Mouse (Mus musculus): Measurements from ENCODE around the gene Mex3d. TPM values are rescaled to one million over a fixed set of nuclear protein-coding genes. Genes with fewer than 3 reads are reported as not detected.
A peak's percentile ranks its signal among the peaks of the same experiment; 100 is the strongest.

Gene Mex3d
- polyA plus RNA-seq, 1 experiment from 2014 or later, result 22.7 TPM

DNA sequence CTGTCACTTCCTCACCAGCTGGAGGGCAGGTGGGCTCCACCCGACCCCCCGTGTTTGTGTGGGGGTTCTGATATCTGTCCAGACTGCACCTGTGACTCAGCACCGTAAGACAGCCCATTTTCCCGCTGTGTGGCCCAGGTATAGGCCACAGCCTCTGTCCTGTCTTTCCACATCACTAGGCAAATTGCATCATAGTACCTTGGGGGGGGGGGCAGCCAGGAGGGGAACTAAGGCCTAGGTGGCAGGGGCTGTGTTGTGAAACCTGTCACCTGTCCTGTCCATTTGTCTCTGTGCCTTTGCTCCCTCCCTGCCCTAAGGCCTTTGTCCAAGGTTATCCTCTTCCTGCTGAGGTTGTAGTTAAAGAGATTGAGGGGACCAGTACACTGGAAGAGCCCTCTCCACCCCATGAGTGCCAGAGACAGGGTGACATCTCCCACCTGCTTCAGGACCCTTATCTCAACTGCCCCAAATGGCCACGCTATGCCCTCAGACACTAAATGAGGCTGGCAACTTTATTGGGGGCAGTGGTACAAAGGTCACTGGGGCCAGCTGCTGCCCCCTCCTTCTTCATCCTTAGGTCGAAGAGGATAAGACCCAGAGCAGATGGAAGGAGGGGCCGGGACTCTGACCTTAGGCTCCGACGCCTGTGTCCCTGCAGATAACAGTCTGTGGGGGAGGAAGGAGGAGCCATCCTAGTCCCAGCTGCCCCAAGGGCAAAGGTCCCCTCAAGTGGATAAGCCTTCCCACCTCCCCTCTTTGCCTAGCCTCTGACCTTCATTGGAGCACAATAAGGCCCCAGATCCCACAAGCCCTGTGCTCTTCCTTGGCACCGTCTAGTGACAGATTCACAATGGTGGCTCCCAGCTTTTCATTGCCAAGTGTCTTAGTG, 55.6 kb downstream of the Mex3d start:
- Histone ChIP-seq H3K4me3 (no peak overlapping the region), H3K9ac (replicated peaks) (0 out of 2 replicates have a peak overlapping the region, but pooled peaks have one; percentile 15), H3K27ac (replicated peaks) (no peak overlapping the region), H3K4me2 (replicated peaks) (no peak overlapping the region), H3K9me3 (no peaks in the 10 kb centered on the region), H3K4me1 (peaks cover 15% of the 10 kb centered on the region), H3K27me3 (peaks cover 7% of the 10 kb centered on the region; the same call in 1 of the 2 replicates), H3K36me3 (no peaks in the 10 kb centered on the region)
- ATAC-seq (replicated peaks), result no peak
- WGBS, result 75% methylated on average over 10 of the region's 10 CpGs

DNA sequence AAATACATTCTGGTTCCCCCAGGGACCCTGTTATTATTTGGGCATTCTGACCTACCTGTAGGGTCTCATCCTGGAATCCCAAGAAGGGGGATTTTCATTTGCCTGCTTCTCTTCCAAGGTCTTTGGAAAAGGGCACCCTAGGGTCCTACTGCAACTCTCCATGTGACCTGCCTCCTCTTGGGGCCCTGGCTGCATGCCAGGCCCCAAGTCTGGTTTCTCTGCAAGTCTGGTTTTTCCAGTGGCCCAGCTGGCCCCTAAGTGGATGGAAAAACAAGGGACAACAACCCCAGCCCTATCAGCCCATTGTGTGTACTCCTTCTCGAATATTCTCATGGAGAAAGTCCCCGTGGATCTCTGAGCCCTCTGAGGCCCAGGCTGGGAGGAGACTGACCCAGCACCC, 56.6 kb downstream of the Mex3d start:
- H3K36me3 ChIP-seq, result no peaks in the 10 kb centered on the region
- 76% methylated on average over 2 of the region's 2 CpGs for WGBS

More for the DNA sequence above, 56.6 kb downstream of the Mex3d start:
- Histone ChIP-seq H3K4me3 (peak overlapping the region; percentile 51; the same call in 1 of the 2 replicates), H3K9ac (replicated peaks) (no peak overlapping the region; the same call in 1 of the 2 replicates), H3K27me3 (peaks cover 7% of the 10 kb centered on the region; the same call in 1 of the 2 replicates), H3K4me2 (replicated peaks) (peak overlapping the region; percentile 85; the same call in 1 of the 2 replicates), H3K9me3 (no peaks in the 10 kb centered on the region), H3K4me1 (peaks cover 15% of the 10 kb centered on the region), H3K27ac (replicated peaks) (no peak overlapping the region)
- ATAC-seq (replicated peaks), result no peak

Small RNAs within 50 kb of the gene (microRNA-seq; reads per million reads assigned to microRNA genes)
- not detected for gene Gm22721

Other genes with a start within 250 kb of the Mex3d start
- 437 and 444 TPM in 2 replicates for gene Atp5d, start 249.0 kb downstream of the Mex3d start, polyA plus RNA-seq (2015; fragmentation: Nextera tagmentation; extraction: Ambion mirVana)
- 29.7 and 39.5 TPM in 2 replicates for gene Cbarp, start 246.8 kb downstream of the Mex3d start, polyA plus RNA-seq (2015; fragmentation: Nextera tagmentation; extraction: Ambion mirVana)
- gene Midn, start 239.4 kb downstream of the Mex3d start, polyA plus RNA-seq (2015; fragmentation: Nextera tagmentation; extraction: Ambion mirVana), result 33.0 and 34.9 TPM in 2 replicates
- 350 and 358 TPM in 2 replicates for gene Cirbp, start 221.7 kb downstream of the Mex3d start, polyA plus RNA-seq (2015; fragmentation: Nextera tagmentation; extraction: Ambion mirVana)
- 9.7 and 12.7 TPM in 2 replicates for gene 1600002K03Rik, start 214.7 kb downstream of the Mex3d start, polyA plus RNA-seq (2015; fragmentation: Nextera tagmentation; extraction: Ambion mirVana)
- gene Efna2, start 208.2 kb downstream of the Mex3d start, polyA plus RNA-seq (2015; fragmentation: Nextera tagmentation; extraction: Ambion mirVana), result 35.8 and 36.5 TPM in 2 replicates
- gene Mum1, start 161.2 kb downstream of the Mex3d start, polyA plus RNA-seq (2015; fragmentation: Nextera tagmentation; extraction: Ambion mirVana), result 49.9 and 52.8 TPM in 2 replicates
- 248 and 260 TPM in 2 replicates for gene Ndufs7, start 138.5 kb downstream of the Mex3d start, polyA plus RNA-seq (2015; fragmentation: Nextera tagmentation; extraction: Ambion mirVana)
- 21.3 and 24.0 TPM in 2 replicates for gene Gamt, start 126.6 kb downstream of the Mex3d start, polyA plus RNA-seq (2015; fragmentation: Nextera tagmentation; extraction: Ambion mirVana)
- 70.0 and 78.4 TPM in 2 replicates for gene Dazap1, start 126.2 kb downstream of the Mex3d start, polyA plus RNA-seq (2015; fragmentation: Nextera tagmentation; extraction: Ambion mirVana)
- 628 and 651 TPM in 2 replicates for gene Rps15, start 95.2 kb downstream of the Mex3d start, polyA plus RNA-seq (2015; fragmentation: Nextera tagmentation; extraction: Ambion mirVana)
- 205 and 210 TPM in 2 replicates for gene Apc2, start 91.7 kb downstream of the Mex3d start, polyA plus RNA-seq (2015; fragmentation: Nextera tagmentation; extraction: Ambion mirVana)
- gene 2310011J03Rik, start 67.1 kb downstream of the Mex3d start, polyA plus RNA-seq (2015; fragmentation: Nextera tagmentation; extraction: Ambion mirVana), result 36.9 and 38.1 TPM in 2 replicates
- gene Pcsk4, start 58.2 kb downstream of the Mex3d start, polyA plus RNA-seq (2015; fragmentation: Nextera tagmentation; extraction: Ambion mirVana), result 2.5 and 2.6 TPM in 2 replicates
- gene Reep6, start 57.7 kb downstream of the Mex3d start, polyA plus RNA-seq (2015; fragmentation: Nextera tagmentation; extraction: Ambion mirVana), result 2.6 and 2.9 TPM in 2 replicates
- 0.32 and 0.61 TPM in 2 replicates for gene Adamtsl5, start 39.2 kb downstream of the Mex3d start, polyA plus RNA-seq (2015; fragmentation: Nextera tagmentation; extraction: Ambion mirVana)
- 2.2 and 2.7 TPM in 2 replicates for gene Plk5, start 31.2 kb downstream of the Mex3d start, polyA plus RNA-seq (2015; fragmentation: Nextera tagmentation; extraction: Ambion mirVana)
- 281 and 295 TPM in 2 replicates for gene Mbd3, start 11.9 kb upstream of the Mex3d start, polyA plus RNA-seq (2015; fragmentation: Nextera tagmentation; extraction: Ambion mirVana)
- 551 and 574 TPM in 2 replicates for gene Uqcr11, start 19.2 kb upstream of the Mex3d start, polyA plus RNA-seq (2015; fragmentation: Nextera tagmentation; extraction: Ambion mirVana)
- gene Tcf3, start 46.0 kb upstream of the Mex3d start, polyA plus RNA-seq (2015; fragmentation: Nextera tagmentation; extraction: Ambion mirVana), result 85.2 and 89.6 TPM in 2 replicates
- gene Onecut3, start 107.2 kb upstream of the Mex3d start, polyA plus RNA-seq (2015; fragmentation: Nextera tagmentation; extraction: Ambion mirVana), result 0.23 and 0.61 TPM in 2 replicates
- gene Atp8b3, start 151.5 kb upstream of the Mex3d start, polyA plus RNA-seq (2015; fragmentation: Nextera tagmentation; extraction: Ambion mirVana), result 0.23 and 0.33 TPM in 2 replicates
- 31.3 and 32.9 TPM in 2 replicates for gene Rexo1, start 173.9 kb upstream of the Mex3d start, polyA plus RNA-seq (2015; fragmentation: Nextera tagmentation; extraction: Ambion mirVana)
- 8.0 and 8.5 TPM in 2 replicates for gene Klf16, start 189.7 kb upstream of the Mex3d start, polyA plus RNA-seq (2015; fragmentation: Nextera tagmentation; extraction: Ambion mirVana)
- gene Abhd17a, start 202.7 kb upstream of the Mex3d start, polyA plus RNA-seq (2015; fragmentation: Nextera tagmentation; extraction: Ambion mirVana), result 118 and 120 TPM in 2 replicates
- gene Scamp4, start 215.2 kb upstream of the Mex3d start, polyA plus RNA-seq (2015; fragmentation: Nextera tagmentation; extraction: Ambion mirVana), result 66.8 and 68.2 TPM in 2 replicates
- gene Adat3, start 215.2 kb upstream of the Mex3d start, polyA plus RNA-seq (2015; fragmentation: Nextera tagmentation; extraction: Ambion mirVana), result 4.5 and 6.4 TPM in 2 replicates
- gene Gm49322, start 218.4 kb upstream of the Mex3d start, polyA plus RNA-seq (2015; fragmentation: Nextera tagmentation; extraction: Ambion mirVana), result 3.2 and 4.5 TPM in 2 replicates
- gene Csnk1g2, start 235.2 kb upstream of the Mex3d start, polyA plus RNA-seq (2015; fragmentation: Nextera tagmentation; extraction: Ambion mirVana), result 117 and 126 TPM in 2 replicates